Mouse (Mus musculus) forebrain, embryonic 14.5 days (tissue): Measurements from ENCODE around the gene Hist2h4. TPM values are rescaled to one million over a fixed set of nuclear protein-coding genes. Genes with fewer than 3 reads are reported as not detected.
A peak's percentile ranks its signal among the peaks of the same experiment; 100 is the strongest.
"Not testable (repeated sequence)": the region's sequence is repeated elsewhere in the genome, so short reads cannot be mapped to it uniquely, and the experiment has no call there.

Source experiments
- ATAC-seq: fragments of 200-750 bp; cut with Nextera tagmentation; 2 replicates; pipeline ENCODE4 v1.8.0; 2017; ENCODE audit warnings: mild to moderate bottlenecking, moderate library complexity
- DNase-seq: peaks from one replicate; pipeline ENCODE4 v3.0.0-alpha.2; 2015; ENCODE audit warnings: low spot score
- H3K27ac ChIP-seq: fragments of 300-500 bp; sonication (generic); 2 replicates; pipeline ENCODE4 v1.5.1; 2014; ENCODE audit warnings: low read depth, mild to moderate bottlenecking, control low read depth, low read length, moderate library complexity
- H3K27me3 ChIP-seq: fragments of 300-500 bp; sonication (generic); replicated peaks from 2 replicates; pipeline ENCODE4 v1.6.1; 2014; ENCODE audit warnings: low read length, control low read depth, mixed read lengths; ENCODE audit not compliant: control insufficient read depth, insufficient read depth
- H3K36me3 ChIP-seq: fragments of 300-500 bp; sonication (generic); 2 replicates; pipeline ENCODE4 v1.6.1; 2014; ENCODE audit warnings: low read length, control low read depth; ENCODE audit not compliant: control insufficient read depth, insufficient read depth
- H3K4me1 ChIP-seq: fragments of 300-500 bp; sonication (generic); 2 replicates; pipeline ENCODE4 v1.6.1; 2014; ENCODE audit warnings: antibody characterized with exemption, low read length, control low read depth; ENCODE audit not compliant: control insufficient read depth, insufficient read depth
- H3K4me2 ChIP-seq: fragments of 300-500 bp; sonication (generic); 2 replicates; pipeline ENCODE4 v1.6.1; 2014; ENCODE audit warnings: mild to moderate bottlenecking, control low read depth, low read length
- H3K4me3 ChIP-seq: fragments of 300-500 bp; sonication (generic); 2 replicates; pipeline ENCODE4 v1.5.1; 2014; ENCODE audit warnings: low read depth, low read length, control low read depth
- H3K9ac ChIP-seq: fragments of 300-500 bp; sonication (generic); 2 replicates; pipeline ENCODE4 v1.6.1; 2014; ENCODE audit warnings: mild to moderate bottlenecking, low read length, control low read depth, moderate library complexity
- H3K9me3 ChIP-seq: fragments of 300-500 bp; sonication (generic); replicated peaks from 2 replicates; pipeline ENCODE4 v1.6.1; 2016; ENCODE audit warnings: low read length, control low read depth, mixed read lengths; ENCODE audit not compliant: control insufficient read depth
- WGBS: fragments of 180-500 bp; shearing (Covaris S2); extraction: QIAGEN DNeasy Blood & Tissue Kit; methylation state at CpG from one replicate; pipeline ENCODE4 v1.1.7; 2014; 5-methylcytosine and 5-hydroxymethylcytosine counted together
- polyA plus RNA-seq: library from polyadenylated mRNA; unstranded; fragments of >200 nt; fragmentation: Nextera tagmentation; extraction: Ambion mirVana; gene quantifications from 2 replicates; pipeline ENCODE4 v1.2.1, GENCODE M21; 2014

Gene Hist2h4
- polyA plus RNA-seq, 1 experiment from 2014 or later: 8.1 TPM

DNA sequence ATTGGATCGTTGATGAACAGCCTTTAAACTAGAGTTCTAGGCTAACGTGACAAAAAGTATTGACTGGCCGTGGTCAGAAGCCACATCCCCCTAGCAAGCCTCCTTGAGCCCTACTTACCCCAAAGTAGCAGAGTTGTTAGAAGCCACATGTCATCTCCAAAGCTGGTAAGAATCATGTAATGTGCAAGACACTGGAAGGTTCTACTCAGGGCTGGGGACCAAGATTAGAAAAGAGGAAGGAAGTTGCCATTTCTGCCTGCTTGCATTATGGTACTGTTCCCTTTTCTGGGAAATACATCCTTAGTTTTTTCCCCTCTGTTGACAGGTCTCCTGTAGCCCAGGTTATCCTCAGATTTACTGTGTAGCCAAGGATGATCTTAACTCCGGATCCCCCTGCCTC is 30.7 kb upstream of the Hist2h4 start, which contains the start of gene Fcgr1:
Fcgr1 (minus strand) TSS at position 183 of the 400 bp plus-strand sequence.
- Histone ChIP-seq H3K36me3 (no peaks in the 10 kb centered on the region), H3K4me1 (no peaks in the 10 kb centered on the region), H3K27me3 (no peaks in the 10 kb centered on the region), H3K9ac (no peak within 1 kb of the TSS), H3K4me2 (no peak within 1 kb of the TSS), H3K4me3 (no peak within 1 kb of the TSS), H3K9me3 (no peaks in the 10 kb centered on the region), H3K27ac (no peak within 1 kb of the TSS)
- DNase-seq (no peak), ATAC-seq (no peak)
- WGBS: 82% methylated on average over 4 of the region's 4 CpGs

GRCm38 (mm10) chr3:96293368-96293767 is 30.3 kb upstream of the Hist2h4 start:
- Histone ChIP-seq H3K27me3 (no peaks in the 10 kb centered on the region), H3K36me3 (no peaks in the 10 kb centered on the region), H3K4me1 (no peaks in the 10 kb centered on the region), H3K9ac (no peak overlapping the region), H3K9me3 (no peaks in the 10 kb centered on the region), H3K4me2 (no peak overlapping the region), H3K4me3 (no peak overlapping the region), H3K27ac (no peak overlapping the region)
- DNase-seq (no peak), ATAC-seq (no peak)
- 47% methylated on average over 5 of the region's 5 CpGs for WGBS

DNA sequence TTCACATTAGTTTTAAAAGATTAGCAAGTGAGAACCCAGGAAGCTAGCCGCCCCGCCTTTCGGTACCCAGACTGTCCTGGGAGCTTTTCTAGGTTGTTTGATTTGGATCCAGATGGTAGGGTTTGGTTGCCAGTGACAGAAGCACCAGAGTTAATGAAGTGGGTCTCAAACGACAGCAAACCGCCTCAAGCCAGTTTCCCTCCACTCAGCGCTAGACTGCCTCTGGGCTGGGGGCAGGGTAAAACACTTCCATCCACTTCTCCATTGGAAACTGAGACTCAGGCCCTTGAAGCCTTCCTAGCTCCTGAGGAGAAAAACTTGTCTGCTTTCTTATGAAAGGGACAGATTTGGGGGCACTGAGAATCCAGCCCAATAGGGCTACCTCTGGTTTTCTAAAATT is 29.5 kb upstream of the Hist2h4 start:
- no peaks in the 10 kb centered on the region for H3K36me3 ChIP-seq
- 75% methylated on average over 6 of the region's 6 CpGs for WGBS
- H3K9me3 ChIP-seq: no peaks in the 10 kb centered on the region
- DNase-seq: no peak
- H3K9ac ChIP-seq: no peak overlapping the region
- H3K27me3 ChIP-seq: no peaks in the 10 kb centered on the region
- H3K27ac ChIP-seq: no peak overlapping the region
- ATAC-seq: no peak
- no peak overlapping the region for H3K4me3 ChIP-seq
- H3K4me2 ChIP-seq: no peak overlapping the region
- no peaks in the 10 kb centered on the region for H3K4me1 ChIP-seq

DNA sequence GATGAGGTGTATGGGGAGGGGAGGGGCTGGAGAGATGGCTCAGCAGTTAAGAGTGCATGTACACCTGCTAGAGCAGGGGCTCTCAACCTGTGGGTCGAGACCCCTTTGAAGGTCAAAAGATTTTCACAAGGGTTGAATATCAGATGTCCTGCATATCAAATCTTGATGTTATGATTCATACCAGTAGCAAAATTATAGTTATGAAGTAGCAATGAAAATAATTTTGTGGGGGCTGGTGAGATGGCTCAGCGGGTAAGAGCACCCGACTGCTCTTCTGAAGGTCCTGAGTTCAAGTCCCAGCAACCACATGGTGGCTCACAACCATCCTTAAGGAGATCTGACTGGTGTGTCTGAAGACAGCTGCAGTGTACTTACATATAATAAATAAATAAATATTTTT is 27.6 kb upstream of the Hist2h4 start:
- ATAC-seq, H3K4me3 ChIP-seq, H3K36me3 ChIP-seq, H3K9ac ChIP-seq, H3K27ac ChIP-seq, H3K4me2 ChIP-seq, DNase-seq, H3K27me3 ChIP-seq, H3K4me1 ChIP-seq, H3K9me3 ChIP-seq: not testable (repeated sequence)
- WGBS: 99% methylated on average over 3 of the region's 3 CpGs

DNA sequence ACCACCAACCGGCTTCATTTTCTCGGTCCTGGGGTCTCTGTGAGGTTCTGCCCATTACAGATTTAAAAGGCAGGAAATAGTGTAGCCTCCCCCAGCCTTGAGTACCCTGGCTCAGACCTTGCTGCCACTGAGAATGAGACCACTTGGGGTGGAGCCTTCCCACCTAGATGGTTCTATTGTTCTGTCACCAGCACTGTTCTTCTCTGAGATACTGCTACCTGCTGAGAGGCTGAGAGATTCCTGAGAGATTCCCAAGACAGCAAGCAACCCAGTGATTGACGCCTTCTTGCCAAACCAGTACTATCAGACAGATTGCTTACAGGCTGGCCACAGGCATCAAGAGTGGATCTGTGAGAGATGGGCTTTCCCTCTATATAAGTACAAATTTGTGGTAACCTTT is 26.1 kb upstream of the Hist2h4 start:
- DNase-seq: no peak
- Histone ChIP-seq H3K4me3 (no peak overlapping the region), H3K27ac (no peak overlapping the region), H3K36me3 (no peaks in the 10 kb centered on the region), H3K27me3 (no peaks in the 10 kb centered on the region), H3K9me3 (no peaks in the 10 kb centered on the region), H3K4me1 (no peaks in the 10 kb centered on the region), H3K4me2 (no peak overlapping the region), H3K9ac (no peak overlapping the region)
- 79% methylated on average over 3 of the region's 3 CpGs for WGBS
- ATAC-seq: no peak

DNA sequence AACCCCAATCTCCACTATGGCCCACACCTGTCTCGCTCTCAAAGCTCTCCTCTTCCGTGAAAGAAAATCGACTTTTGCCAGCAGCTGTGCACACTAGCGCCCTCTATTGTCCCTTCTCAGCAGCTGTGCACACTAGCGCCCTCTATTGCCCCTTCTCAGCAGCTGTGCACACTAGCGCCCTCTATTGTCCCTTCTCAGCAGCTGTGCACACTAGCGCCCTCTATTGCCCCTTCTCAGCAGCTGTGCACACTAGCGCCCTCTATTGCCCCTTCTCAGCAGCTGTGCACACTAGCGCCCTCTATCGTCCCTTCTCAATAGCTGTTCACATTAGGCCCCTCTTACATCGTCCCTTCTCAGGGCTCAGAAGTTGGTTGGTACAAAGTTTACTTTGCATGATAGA is 24.2 kb upstream of the Hist2h4 start:
- H3K4me3 ChIP-seq, H3K36me3 ChIP-seq, H3K27ac ChIP-seq, H3K4me2 ChIP-seq, H3K9ac ChIP-seq, ATAC-seq, DNase-seq, H3K4me1 ChIP-seq, H3K27me3 ChIP-seq, H3K9me3 ChIP-seq: not testable (repeated sequence)
- 89% methylated on average over 11 of the region's 11 CpGs for WGBS

GRCm38 (mm10) chr3:96284457-96284856 is 21.3 kb upstream of the Hist2h4 start:
- no peak overlapping the region for H3K9ac ChIP-seq
- ATAC-seq (no peak), DNase-seq (peak; percentile 59)
- H3K27me3 ChIP-seq: no peaks in the 10 kb centered on the region
- 25% methylated on average over 4 of the region's 4 CpGs for WGBS
- H3K9me3 ChIP-seq: no peaks in the 10 kb centered on the region
- H3K4me2 ChIP-seq: no peak overlapping the region
- no peak overlapping the region for H3K27ac ChIP-seq
- H3K4me1 ChIP-seq: no peaks in the 10 kb centered on the region
- no peak overlapping the region for H3K4me3 ChIP-seq
- no peaks in the 10 kb centered on the region for H3K36me3 ChIP-seq

- ATAC-seq: no peak
- WGBS: 57% methylated on average over 6 of the region's 6 CpGs
- H3K9ac ChIP-seq: no peak overlapping the region
These were observed 17.5 kb upstream of the Hist2h4 start for GRCm38 (mm10) chr3:96280660-96281059.

GRCm38 (mm10) chr3:96277800-96278624 is 14.9 kb upstream of the Hist2h4 start:
- Histone ChIP-seq H3K4me1 (peaks cover 3% of the 10 kb centered on the region; the same call in 1 of the 2 replicates), H3K4me2 (peak overlapping the region; percentile 55), H3K27me3 (no peaks in the 10 kb centered on the region), H3K36me3 (no peaks in the 10 kb centered on the region), H3K4me3 (peak overlapping the region; percentile 44), H3K9ac (peak overlapping the region; percentile 65), H3K27ac (peak overlapping the region; percentile 84), H3K9me3 (no peaks in the 10 kb centered on the region)
- WGBS: under 1% methylated on average over 49 of the region's 49 CpGs
- ATAC-seq (peak; percentile 98), DNase-seq (peak; percentile 97)

More at GRCm38 (mm10) chr3:96280660-96281059, 17.5 kb upstream of the Hist2h4 start:
- Histone ChIP-seq H3K36me3 (no peaks in the 10 kb centered on the region), H3K4me2 (no peak overlapping the region), H3K4me3 (no peak overlapping the region), H3K27me3 (no peaks in the 10 kb centered on the region), H3K4me1 (peaks cover 3% of the 10 kb centered on the region; the same call in 1 of the 2 replicates), H3K27ac (no peak overlapping the region), H3K9me3 (no peaks in the 10 kb centered on the region)
- no peak for DNase-seq
